Mouse (Mus musculus) hindbrain, embryonic 14.5 days (tissue): Measurements from ENCODE around the gene Gm17387. TPM values are rescaled to one million over a fixed set of nuclear protein-coding genes. Genes with fewer than 3 reads are reported as not detected.

Experiments used
- ATAC-seq: fragments of 200-750 bp; cut with Nextera tagmentation; 2 replicates; pipeline ENCODE4 v1.8.0; 2017; ENCODE audit warnings: moderate number of reproducible peaks, mild to moderate bottlenecking, moderate TSS enrichment, moderate library complexity; ENCODE audit not compliant: low FRiP score
- DNase-seq: peaks from one replicate; pipeline ENCODE4 v3.0.0-alpha.2; 2015; ENCODE audit warnings: low spot score
- H3K27ac ChIP-seq: fragments of 300-500 bp; sonication (generic); 2 replicates; pipeline ENCODE4 v1.5.1; 2014; ENCODE audit warnings: mild to moderate bottlenecking, moderate library complexity
- H3K27me3 ChIP-seq: fragments of 300-500 bp; sonication (generic); 2 replicates; pipeline ENCODE4 v1.6.1; 2014; ENCODE audit warnings: mild to moderate bottlenecking, low read length, mixed read lengths; ENCODE audit not compliant: control insufficient read depth, insufficient read depth
- H3K36me3 ChIP-seq: fragments of 300-500 bp; sonication (generic); replicated peaks from 2 replicates; pipeline ENCODE4 v1.6.1; 2014; ENCODE audit not compliant: control insufficient read depth, insufficient read depth
- H3K4me1 ChIP-seq: fragments of 300-500 bp; sonication (generic); replicated peaks from 2 replicates; pipeline ENCODE4 v1.6.1; 2014; ENCODE audit warnings: antibody characterized with exemption, low read length, mixed read lengths; ENCODE audit not compliant: control insufficient read depth, insufficient read depth
- H3K4me2 ChIP-seq: fragments of 300-500 bp; sonication (generic); replicated peaks from 2 replicates; pipeline ENCODE4 v1.6.1; 2014; ENCODE audit warnings: mild to moderate bottlenecking, moderate library complexity
- H3K4me3 ChIP-seq: fragments of 300-500 bp; sonication (generic); replicated peaks from 2 replicates; pipeline ENCODE4 v1.5.1; 2014; ENCODE audit warnings: mild to moderate bottlenecking, low read length
- H3K9ac ChIP-seq: fragments of 300-500 bp; sonication (generic); 2 replicates; pipeline ENCODE4 v1.6.1; 2014
- H3K9me3 ChIP-seq: fragments of 300-500 bp; sonication (generic); 2 replicates; pipeline ENCODE4 v1.6.1; 2016; ENCODE audit warnings: low read length; ENCODE audit not compliant: control insufficient read depth
- WGBS: fragments of 180-500 bp; shearing (Covaris S2); extraction: QIAGEN DNeasy Blood & Tissue Kit; methylation state at CpG from one replicate; pipeline ENCODE4 v1.1.7; 2014; 5-methylcytosine and 5-hydroxymethylcytosine counted together
- polyA plus RNA-seq: library from polyadenylated mRNA; unstranded; fragments of >200 nt; fragmentation: Nextera tagmentation; extraction: Ambion mirVana; gene quantifications from 2 replicates; pipeline ENCODE4 v1.2.1, GENCODE M21; 2014

The Gm17387 gene
- not detected in 2 replicates for polyA plus RNA-seq

GRCm38 (mm10) chr7:141028831-141029230, at the start of gene Gm17387:
Gm17387 (plus strand) TSS chr7:141029131.
- H3K27ac ChIP-seq, result no peak within 1 kb of the TSS
- peaks cover 7% of the 10 kb centered on the region; the same call in 1 of the 2 replicates for H3K4me1 ChIP-seq
- no peak for DNase-seq
- H3K36me3 ChIP-seq, result no peaks in the 10 kb centered on the region
- no peak within 1 kb of the TSS for H3K9ac ChIP-seq
- WGBS, result 100% methylated on average over 2 of the region's 2 CpGs
- H3K4me3 ChIP-seq, result no peak within 1 kb of the TSS
- H3K4me2 ChIP-seq, result no peak within 1 kb of the TSS
- no peak for ATAC-seq
- no peaks in the 10 kb centered on the region for H3K9me3 ChIP-seq
- no peaks in the 10 kb centered on the region for H3K27me3 ChIP-seq

- Histone ChIP-seq H3K4me1 (no peaks in the 10 kb centered on the region), H3K9ac (no peak overlapping the region), H3K36me3 (no peaks in the 10 kb centered on the region), H3K27me3 (no peaks in the 10 kb centered on the region), H3K4me2 (no peak overlapping the region), H3K27ac (no peak overlapping the region), H3K4me3 (no peak overlapping the region), H3K9me3 (no peaks in the 10 kb centered on the region)
- WGBS, result 96% methylated on average over 8 of the region's 8 CpGs
- ATAC-seq, result no peak
- no peak for DNase-seq
These were observed 47.2 kb upstream of the Gm17387 start for GRCm38 (mm10) chr7:140981704-140982103.

- H3K4me1 ChIP-seq, result no peaks in the 10 kb centered on the region
- H3K36me3 ChIP-seq, result no peaks in the 10 kb centered on the region
- H3K9me3 ChIP-seq, result no peaks in the 10 kb centered on the region
- no peak overlapping the region for H3K27ac ChIP-seq
- no peak overlapping the region for H3K4me3 ChIP-seq
- no peaks in the 10 kb centered on the region for H3K27me3 ChIP-seq
- DNase-seq (no peak), ATAC-seq (no peak)
- H3K4me2 ChIP-seq, result no peak overlapping the region
- WGBS, result 94% methylated on average over 7 of the region's 7 CpGs
- no peak overlapping the region for H3K9ac ChIP-seq
These were observed 46.0 kb upstream of the Gm17387 start for GRCm38 (mm10) chr7:140982971-140983370.

- DNase-seq, result no peak
- Histone ChIP-seq H3K27ac (no peak overlapping the region), H3K4me1 (no peaks in the 10 kb centered on the region), H3K9me3 (no peaks in the 10 kb centered on the region), H3K9ac (no peak overlapping the region), H3K27me3 (no peaks in the 10 kb centered on the region), H3K4me2 (no peak overlapping the region), H3K36me3 (no peaks in the 10 kb centered on the region), H3K4me3 (no peak overlapping the region)
- ATAC-seq, result no peak
- 87% methylated on average over 17 of the region's 17 CpGs for WGBS
These were observed 41.5 kb upstream of the Gm17387 start for GRCm38 (mm10) chr7:140987182-140988138.

GRCm38 (mm10) chr7:140989022-140989421, 39.9 kb upstream of the Gm17387 start:
- no peaks in the 10 kb centered on the region for H3K4me1 ChIP-seq
- no peak overlapping the region for H3K4me3 ChIP-seq
- ATAC-seq, result no peak
- H3K27ac ChIP-seq, result no peak overlapping the region
- 67% methylated on average over 4 of the region's 4 CpGs for whole genome bisulfite sequencing
- no peaks in the 10 kb centered on the region for H3K9me3 ChIP-seq
- H3K4me2 ChIP-seq, result no peak overlapping the region
- no peaks in the 10 kb centered on the region for H3K36me3 ChIP-seq
- H3K9ac ChIP-seq, result no peak overlapping the region
- no peak for DNase-seq
- H3K27me3 ChIP-seq, result no peaks in the 10 kb centered on the region

GRCm38 (mm10) chr7:140990185-140990584, 38.7 kb upstream of the Gm17387 start:
- Histone ChIP-seq H3K27ac (no peak overlapping the region), H3K4me2 (no peak overlapping the region), H3K36me3 (no peaks in the 10 kb centered on the region), H3K4me1 (no peaks in the 10 kb centered on the region), H3K4me3 (no peak overlapping the region), H3K9ac (no peak overlapping the region), H3K9me3 (no peaks in the 10 kb centered on the region), H3K27me3 (no peaks in the 10 kb centered on the region)
- WGBS, result 78% methylated on average over 6 of the region's 6 CpGs
- ATAC-seq, result no peak
- DNase-seq, result no peak

- ATAC-seq, result no peak
- Histone ChIP-seq H3K4me3 (no peak overlapping the region), H3K4me1 (no peaks in the 10 kb centered on the region), H3K27me3 (no peaks in the 10 kb centered on the region), H3K9me3 (no peaks in the 10 kb centered on the region), H3K36me3 (no peaks in the 10 kb centered on the region), H3K9ac (no peak overlapping the region), H3K27ac (no peak overlapping the region), H3K4me2 (no peak overlapping the region)
- WGBS, result 72% methylated on average over 5 of the region's 5 CpGs
- no peak for DNase-seq
These were observed 38.3 kb upstream of the Gm17387 start for GRCm38 (mm10) chr7:140990622-140991021.

- H3K4me3 ChIP-seq, result no peak overlapping the region
- H3K4me2 ChIP-seq, result no peak overlapping the region
- H3K9me3 ChIP-seq, result no peaks in the 10 kb centered on the region
- ATAC-seq (no peak), DNase-seq (no peak)
- no peak overlapping the region for H3K9ac ChIP-seq
- 85% methylated on average over 14 of the region's 14 CpGs for WGBS
- H3K27me3 ChIP-seq, result no peaks in the 10 kb centered on the region
- no peaks in the 10 kb centered on the region for H3K36me3 ChIP-seq
- H3K4me1 ChIP-seq, result no peaks in the 10 kb centered on the region
- H3K27ac ChIP-seq, result no peak overlapping the region
These were observed 37.7 kb upstream of the Gm17387 start for GRCm38 (mm10) chr7:140991117-140991689.

- Histone ChIP-seq H3K27ac (no peak overlapping the region), H3K4me1 (no peaks in the 10 kb centered on the region), H3K27me3 (no peaks in the 10 kb centered on the region), H3K4me3 (no peak overlapping the region), H3K4me2 (no peak overlapping the region), H3K9ac (no peak overlapping the region), H3K36me3 (no peaks in the 10 kb centered on the region), H3K9me3 (no peaks in the 10 kb centered on the region)
- DNase-seq, result no peak
- ATAC-seq, result no peak
- WGBS, result 76% methylated on average over 1 of the region's 1 CpGs
These were observed 31.1 kb upstream of the Gm17387 start for GRCm38 (mm10) chr7:140997817-140998216.
